Mouse (Mus musculus) MEL (cell line): ENCODE measurements around the gene Prkag3. TPM values are rescaled to one million over a fixed set of nuclear protein-coding genes. Genes with fewer than 3 reads are reported as not detected.

Experiments
- DNase-seq: peaks from one replicate; pipeline ENCODE4 v3.0.0; 2011; ENCODE audit warnings: low read depth, low spot score
- H3K27ac ChIP-seq: 2 replicates; pipeline ENCODE4 v1.5.1; 2012; ENCODE audit warnings: low read depth, mild to moderate bottlenecking, control low read depth, low read length, moderate library complexity; ENCODE audit not compliant: control insufficient read depth
- H3K27me3 ChIP-seq, 2 experiments: fragments of 150-350 bp in 1 of 2; sonication (generic) in 1 of 2; 2 replicates each; pipeline ENCODE4 v1.6.1; 2012; ENCODE audit warnings: low read length in 2 of 2, mild to moderate bottlenecking in 2 of 2, improper control_type of control experiment in 1 of 2, moderate library complexity in 1 of 2; ENCODE audit not compliant: insufficient read depth in 2 of 2, control insufficient read depth in 1 of 2
- H3K36me3 ChIP-seq, 2 experiments: 2 replicates each; pipeline ENCODE4 v1.6.1; 2012 to 2014; ENCODE audit warnings: low read length in 2 of 2, improper control_type of control experiment in 1 of 2, inconsistent platforms in 1 of 2, mild to moderate bottlenecking in 1 of 2; ENCODE audit not compliant: insufficient read depth in 2 of 2, control insufficient read depth in 1 of 2
- H3K4me1 ChIP-seq, 2 experiments: fragments of 150-350 bp in 1 of 2; sonication (generic) in 1 of 2; 2 replicates each; pipeline ENCODE4 v1.6.1; 2012; ENCODE audit warnings: low read length in 2 of 2, improper control_type of control experiment in 1 of 2, mild to moderate bottlenecking in 1 of 2; ENCODE audit not compliant: insufficient read depth in 2 of 2, control insufficient read depth in 1 of 2
- H3K4me3 ChIP-seq, 2 experiments: fragments of 150-350 bp in 1 of 2; sonication (generic) in 1 of 2; 2 replicates each; pipeline ENCODE4 v1.5.1; 2012; ENCODE audit warnings: low read depth in 2 of 2, low read length in 2 of 2, mild to moderate bottlenecking in 2 of 2, moderate library complexity in 2 of 2, control low read depth in 1 of 2, improper control_type of control experiment in 1 of 2; ENCODE audit not compliant: control insufficient read depth in 1 of 2, insufficient read depth in 1 of 2
- H3K79me2 ChIP-seq: 2 replicates; pipeline ENCODE4 v1.6.1; 2012; ENCODE audit warnings: mild to moderate bottlenecking, low read length, moderate library complexity; ENCODE audit not compliant: control insufficient read depth, poor library complexity, insufficient read depth
- H3K9ac ChIP-seq: 2 replicates; pipeline ENCODE4 v1.6.1; 2012; ENCODE audit warnings: low read depth, mild to moderate bottlenecking, control low read depth, low read length, moderate library complexity; ENCODE audit not compliant: control insufficient read depth, poor library complexity, severe bottlenecking
- H3K9me3 ChIP-seq: fragments of 150-350 bp; sonication (generic); replicated peaks from 2 replicates; pipeline ENCODE4 v1.6.1; 2012; ENCODE audit warnings: mild to moderate bottlenecking, low read length, improper control_type of control experiment, moderate library complexity; ENCODE audit not compliant: insufficient read depth
- CHD1 ChIP-seq: IDR thresholded peaks from 2 replicates; pipeline ENCODE4 v1.6.1; 2012; ENCODE audit warnings: low read depth, mild to moderate bottlenecking, inconsistent platforms, low read length, improper control_type of control experiment
- CTCF ChIP-seq, 3 experiments: IDR thresholded peaks in 2 of 3; conservative IDR thresholded peaks in 1 of 3; 2 replicates each; pipeline ENCODE4 v1.5.1; 2011 to 2012; ENCODE audit warnings: low read length in 3 of 3, low read depth in 2 of 3, mild to moderate bottlenecking in 2 of 3, improper control_type of control experiment in 1 of 3, inconsistent platforms in 1 of 3, mixed read lengths in 1 of 3, moderate library complexity in 1 of 3; ENCODE audit not compliant: control insufficient read depth in 1 of 3, insufficient read depth in 1 of 3, poor library complexity in 1 of 3, severe bottlenecking in 1 of 3
- E2F4 ChIP-seq: IDR thresholded peaks from 2 replicates; pipeline ENCODE4 v1.6.1; 2011; ENCODE audit warnings: low read depth, low read length, improper control_type of control experiment, borderline replicate concordance
- EP300 ChIP-seq, 2 experiments: IDR thresholded peaks; 2 replicates each; pipeline ENCODE4 v1.6.1; 2011; ENCODE audit warnings: improper control_type of control experiment in 2 of 2, low read length in 2 of 2, low read depth in 1 of 2, mild to moderate bottlenecking in 1 of 2
- JUND ChIP-seq: IDR thresholded peaks from 2 replicates; pipeline ENCODE4 v1.6.1; 2011; ENCODE audit warnings: low read depth, mild to moderate bottlenecking, improper control_type of control experiment, low read length
- MAZ ChIP-seq: IDR thresholded peaks from 2 replicates; pipeline ENCODE4 v1.6.1; 2012; ENCODE audit warnings: low read depth, mild to moderate bottlenecking, inconsistent platforms, low read length, improper control_type of control experiment
- NELFE ChIP-seq: IDR thresholded peaks from 2 replicates; pipeline ENCODE4 v1.6.1; 2011; ENCODE audit warnings: low read depth, low read length, improper control_type of control experiment
- POLR2AphosphoS5 ChIP-seq: IDR thresholded peaks from 2 replicates; pipeline ENCODE4 v1.6.1; 2012; ENCODE audit warnings: low read depth, borderline replicate concordance, mild to moderate bottlenecking, inconsistent platforms, low read length, moderate library complexity, mixed read lengths
- RCOR1 ChIP-seq: IDR thresholded peaks from 2 replicates; pipeline ENCODE4 v1.6.1; 2012; ENCODE audit warnings: low read depth, mild to moderate bottlenecking, inconsistent platforms, low read length, improper control_type of control experiment
- SIN3A ChIP-seq: IDR thresholded peaks from 2 replicates; pipeline ENCODE4 v1.6.1; 2012; ENCODE audit warnings: low read length, improper control_type of control experiment, inconsistent platforms
- SMC3 ChIP-seq: IDR thresholded peaks from 2 replicates; pipeline ENCODE4 v1.6.1; 2011; ENCODE audit warnings: low read depth, low read length, improper control_type of control experiment
- TAL1 ChIP-seq: IDR thresholded peaks from 2 replicates; pipeline ENCODE4 v1.6.1; 2012; ENCODE audit warnings: mild to moderate bottlenecking, inconsistent platforms, low read length, moderate library complexity, mixed read lengths
- USF1 ChIP-seq: IDR thresholded peaks from 2 replicates; pipeline ENCODE4 v1.6.1; 2014; ENCODE audit warnings: low read depth, mild to moderate bottlenecking, inconsistent platforms, low read length, improper control_type of control experiment, moderate library complexity
- ZKSCAN1 ChIP-seq: IDR thresholded peaks from 2 replicates; pipeline ENCODE4 v1.6.1; 2012; ENCODE audit warnings: low read depth, mild to moderate bottlenecking, inconsistent platforms, low read length, improper control_type of control experiment, moderate library complexity
- ZNF384 ChIP-seq: IDR thresholded peaks from 2 replicates; pipeline ENCODE4 v1.6.1; 2012; ENCODE audit warnings: low read depth, mild to moderate bottlenecking, inconsistent platforms, low read length, improper control_type of control experiment
- polyA plus RNA-seq, 2 experiments: library from polyadenylated mRNA; stranded (reverse) in 1 of 2; unstranded in 1 of 2; fragments of >175 nt in 1 of 2; fragments of >200 nt in 1 of 2; gene quantifications; 2 replicates each; pipeline versions ENCODE4 v1.2.1 to v1.2.4; 2012; ENCODE audit warnings: low replicate concordance in 2 of 2, low read depth in 1 of 2; ENCODE audit not compliant: insufficient read length in 2 of 2, insufficient read depth in 1 of 2, missing spikeins in 1 of 2
- total RNA-seq: library from RNA; depleted of rRNA; stranded (reverse); fragments of 300-350 nt; gene quantifications from 2 replicates; pipeline ENCODE4 v1.2.3, GENCODE M21; 2012

Prkag3 gene
- total and polyA plus RNA-seq, 3 experiments, result 0.03 TPM; not detected in 2

- peaks cover 0 to 16% of the 10 kb centered on the region in 2 experiments; a peak in 2 of 4 replicates for H3K4me1 ChIP-seq
- no peak overlapping the region for H3K4me3 ChIP-seq
- no peak overlapping the region for H3K27ac ChIP-seq
These were observed 34.9 kb downstream of the Prkag3 start for GRCm38 (mm10) chr1:74713859-74714730.

GRCm38 (mm10) chr1:74713099-74713858 lies 35.7 kb downstream of the Prkag3 start, which contains the start of gene Cyp27a1:
Gene Cyp27a1, plus strand, starts transcription at chr1:74713574.
- Histone ChIP-seq H3K27ac (no peak within 1 kb of the TSS; the same call in 1 of the 2 replicates), H3K4me3 (peak within 1 kb of the TSS; percentile 68 to 70), H3K27me3 (no peaks in the 10 kb centered on the region), H3K4me1 (peaks cover 0 to 16% of the 10 kb centered on the region in 2 experiments; a peak in 2 of 4 replicates), H3K9ac (peak within 1 kb of the TSS; percentile 79), H3K79me2 (no peaks in the 10 kb centered on the region), H3K36me3 (0 out of 4 replicates have a peak, but pooled peaks cover 0 to 3% of the 10 kb centered on the region in 2 experiments), H3K9me3 (no peaks in the 10 kb centered on the region)
- no peak for TF ChIP-seq POLR2AphosphoS5
- TF ChIP-seq NELFE, result no peak
- TF ChIP-seq RCOR1, result no peak
- TF ChIP-seq MAZ, result no peak
- TF ChIP-seq EP300 (IDR thresholded peaks at IDR 0.05; ENCODE audit: low read depth in 1 of 2, low read length in 2 of 2), result no peak
- peak; percentile 39; the same call in 1 of the 2 replicates for TF ChIP-seq USF1
- DNase-seq, result no peak

More at GRCm38 (mm10) chr1:74713859-74714730, 34.9 kb downstream of the Prkag3 start:
- Histone ChIP-seq H3K9me3 (no peaks in the 10 kb centered on the region), H3K79me2 (no peaks in the 10 kb centered on the region), H3K27me3 (no peaks in the 10 kb centered on the region), H3K36me3 (0 out of 4 replicates have a peak, but pooled peaks cover 0 to 3% of the 10 kb centered on the region in 2 experiments), H3K9ac (no peak overlapping the region)
- DNase-seq, result no peak
- TF ChIP-seq CTCF (IDR thresholded peaks at IDR 0.05 in 2 of 3, conservative IDR thresholded peaks at IDR 0.05 in 1 of 3; ENCODE audit: control insufficient read depth in 1 of 3, insufficient read depth in 1 of 3, low read depth in 2 of 3, low read length in 3 of 3, poor library complexity in 1 of 3, severe bottlenecking in 1 of 3), result no peak
- TF ChIP-seq TAL1, result no peak
- no peak for TF ChIP-seq ZKSCAN1
- TF ChIP-seq CHD1, result no peak
- TF ChIP-seq JUND, result no peak
- TF ChIP-seq E2F4, result no peak
- TF ChIP-seq SMC3, result no peak
- no peak for TF ChIP-seq ZNF384
- TF ChIP-seq SIN3A, result no peak
